Mouse (Mus musculus): Measurements from ENCODE around the gene Vasp.

The Vasp gene

DNA sequence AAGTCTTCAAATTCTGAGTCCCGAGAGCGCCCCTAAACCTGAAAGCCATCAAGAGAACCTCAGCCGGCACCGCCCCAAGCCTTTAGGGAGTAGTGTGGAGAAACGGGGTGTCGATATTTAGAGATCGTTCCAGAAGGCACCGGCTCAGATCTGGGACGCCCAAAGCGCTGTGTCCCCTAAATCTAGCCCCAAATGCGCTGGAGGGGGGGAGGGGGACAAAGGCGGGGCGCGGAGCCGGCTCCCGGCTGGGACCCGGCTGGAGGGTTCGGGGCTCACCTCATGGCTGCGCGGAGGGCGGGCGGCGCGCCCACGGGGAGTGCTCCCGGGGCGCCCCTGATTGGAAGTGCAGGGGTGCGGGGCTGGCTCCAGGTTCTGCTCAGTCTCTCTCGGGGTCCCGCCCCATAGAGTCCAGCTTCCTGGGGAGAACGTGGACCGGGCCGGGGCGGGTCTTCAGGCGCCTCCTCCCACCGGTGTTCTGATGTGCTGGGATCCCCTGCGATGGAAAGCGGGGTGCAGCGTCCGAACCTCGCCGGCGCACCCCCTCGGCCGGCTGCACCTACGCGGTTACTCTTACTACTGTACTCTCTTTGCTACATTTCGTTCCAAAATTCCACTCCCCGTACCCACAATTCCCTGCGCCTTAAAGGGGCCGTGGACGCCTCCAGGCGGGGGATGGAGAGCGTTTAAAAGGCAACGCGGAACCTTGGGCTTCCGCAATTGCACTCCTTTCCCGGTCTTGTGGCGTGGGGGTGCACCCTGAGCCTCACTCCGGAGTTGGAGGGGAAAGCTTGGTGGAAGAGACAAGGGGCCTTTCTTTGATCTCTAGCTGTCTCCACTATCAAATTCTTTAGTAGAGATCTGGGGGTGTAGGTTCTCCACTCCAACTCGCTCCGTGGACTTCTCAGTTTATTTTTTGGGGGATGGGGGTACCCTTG is at the start of gene Vasp:
Gene Vasp, minus strand, starts transcription at position 580 of the 935 bp plus-strand sequence.
- DNase-seq (ENCODE audit: low spot score in 2 of 2), result peak; percentile 85 to 87

DNA sequence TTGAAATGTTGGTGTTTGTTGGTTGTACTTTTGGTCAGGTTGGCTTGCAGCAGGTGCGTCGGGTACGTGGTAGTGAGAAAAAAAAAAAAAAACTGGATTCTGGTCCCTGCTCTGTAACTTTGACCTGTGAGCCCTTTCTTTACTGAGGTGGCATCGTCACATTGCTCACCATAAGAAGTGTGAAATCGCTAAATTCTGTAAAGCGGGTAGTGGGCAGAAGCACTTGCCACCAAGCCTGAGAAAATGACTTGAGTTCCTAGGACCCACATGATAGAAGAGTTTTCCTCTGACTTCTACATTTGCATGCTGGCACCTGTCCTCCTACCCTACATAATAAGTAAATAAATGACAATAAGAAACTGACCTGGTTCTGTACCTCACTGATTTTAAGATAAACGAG is 49.0 kb upstream of the Vasp start:
- no peak for DNase-seq (ENCODE audit: low spot score in 2 of 2)

DNA sequence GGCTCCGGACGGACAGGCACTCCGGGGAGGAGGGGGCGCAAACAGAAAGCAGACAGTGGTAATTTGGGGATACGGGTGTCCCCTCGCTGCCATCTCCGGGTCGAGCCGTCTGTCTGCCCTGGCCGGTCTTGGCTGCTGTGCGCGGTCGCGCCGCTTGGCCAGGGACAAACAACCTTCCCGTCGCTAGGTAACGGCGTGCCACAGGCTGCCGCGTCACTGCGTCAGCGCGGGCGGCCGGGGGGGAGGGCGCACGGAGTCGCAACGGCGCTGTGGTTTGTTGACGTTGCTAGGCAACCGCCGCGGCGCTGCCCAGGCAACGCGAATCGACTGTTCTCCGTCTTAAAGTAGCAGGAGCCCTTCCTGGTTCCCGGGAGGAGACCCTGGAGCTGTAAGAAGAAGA is 48.3 kb upstream of the Vasp start:
- DNase-seq (ENCODE audit: low spot score in 2 of 2), result peak; percentile 90 to 95

DNA sequence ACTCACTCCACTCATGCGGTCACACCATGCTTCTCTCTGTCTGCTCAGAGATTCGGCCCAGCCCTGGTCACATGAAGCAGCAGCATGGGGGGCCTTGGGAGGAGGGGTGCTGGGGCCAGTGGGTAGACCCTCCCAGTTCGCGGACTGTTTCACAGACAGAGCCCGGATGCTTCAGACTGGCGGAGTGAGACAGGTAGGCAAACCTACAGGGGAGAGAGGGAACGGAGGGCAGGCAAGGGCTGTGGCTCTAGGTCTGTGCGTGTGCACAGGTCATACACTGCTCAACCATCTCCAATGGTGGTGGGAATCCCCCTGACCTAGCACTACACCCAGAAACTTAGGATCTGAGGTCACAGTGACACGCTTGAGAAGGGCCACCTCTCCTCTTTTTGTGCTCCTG is 47.8 kb upstream of the Vasp start:
- DNase-seq (ENCODE audit: low spot score in 2 of 2), result no peak

DNA sequence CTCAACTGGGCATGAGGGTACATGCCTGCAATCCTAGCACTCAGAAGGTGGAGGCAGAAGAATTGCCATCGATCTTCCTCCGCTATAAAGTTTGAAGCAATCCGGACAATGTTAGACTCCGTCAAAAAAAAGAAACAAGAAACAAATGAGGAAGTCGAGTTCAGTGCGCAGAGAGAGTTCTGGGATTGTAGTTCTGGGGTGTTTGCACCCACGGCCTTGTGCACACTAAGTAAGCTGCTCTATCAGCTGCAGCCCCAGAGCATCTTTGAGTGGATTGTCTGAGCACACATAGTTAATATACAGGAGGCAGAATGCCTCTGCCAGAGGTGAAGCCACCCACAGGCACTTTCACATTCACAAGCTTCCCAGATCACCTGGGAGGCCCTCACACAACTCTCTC is 47.1 kb upstream of the Vasp start:
- no peak for DNase-seq (ENCODE audit: low spot score in 2 of 2)

DNA sequence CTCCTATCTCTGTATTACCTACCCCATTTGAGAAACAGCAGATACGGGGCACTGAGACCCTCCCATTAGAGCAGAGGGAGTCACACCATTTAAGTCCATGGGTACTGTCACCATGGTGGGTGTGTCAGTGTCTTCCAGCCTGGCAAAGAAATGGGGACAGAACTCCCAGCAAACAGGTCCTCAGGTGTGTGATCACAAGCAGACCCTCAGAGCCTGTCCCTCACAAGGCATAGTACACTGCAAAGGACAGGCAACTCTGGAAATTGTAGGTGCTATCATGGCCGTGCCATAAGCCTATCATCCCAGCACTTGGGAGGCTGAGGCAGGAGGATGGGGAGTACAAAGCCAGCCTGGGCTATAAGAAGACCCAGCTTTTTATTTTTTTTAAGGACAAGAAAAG is 46.6 kb upstream of the Vasp start:
- no peak for DNase-seq (ENCODE audit: low spot score in 2 of 2)

DNA sequence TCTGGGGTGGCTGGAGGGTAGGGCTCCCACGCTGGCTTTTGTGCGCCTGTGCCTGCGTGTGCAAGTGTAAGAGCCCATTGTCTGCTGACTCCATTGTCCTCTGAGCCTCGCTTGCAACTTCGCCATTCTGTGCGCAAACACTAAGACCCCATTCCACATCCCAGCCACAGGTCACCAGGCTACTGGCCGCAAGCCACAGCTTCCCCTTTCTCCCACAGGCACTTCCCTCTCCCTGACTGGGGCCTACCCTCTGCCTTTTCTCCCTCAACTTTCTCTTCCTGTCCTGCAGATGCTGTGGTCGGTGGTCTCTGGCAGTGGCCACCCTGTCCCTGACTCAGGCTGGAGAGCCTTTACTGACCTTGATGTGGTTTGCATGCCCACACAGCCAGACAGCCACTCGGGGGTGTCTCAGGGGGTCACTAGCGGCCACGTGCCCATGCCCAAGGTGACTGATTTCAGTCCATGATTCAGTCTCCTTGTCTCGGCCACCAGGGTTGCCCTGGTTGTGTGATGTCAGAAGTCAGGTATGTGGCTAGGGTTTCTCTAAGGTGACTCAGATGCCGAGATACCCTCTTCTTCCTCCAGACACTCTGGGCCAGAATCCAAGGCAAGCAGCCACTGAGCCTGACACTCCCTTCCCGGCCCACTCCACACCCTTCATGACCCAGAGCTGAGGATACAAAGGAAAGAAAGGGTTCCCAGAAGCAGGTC is 45.0 kb upstream of the Vasp start:
- DNase-seq (ENCODE audit: low spot score in 2 of 2), result peak in 1 of 2 experiments; percentile 65

DNA sequence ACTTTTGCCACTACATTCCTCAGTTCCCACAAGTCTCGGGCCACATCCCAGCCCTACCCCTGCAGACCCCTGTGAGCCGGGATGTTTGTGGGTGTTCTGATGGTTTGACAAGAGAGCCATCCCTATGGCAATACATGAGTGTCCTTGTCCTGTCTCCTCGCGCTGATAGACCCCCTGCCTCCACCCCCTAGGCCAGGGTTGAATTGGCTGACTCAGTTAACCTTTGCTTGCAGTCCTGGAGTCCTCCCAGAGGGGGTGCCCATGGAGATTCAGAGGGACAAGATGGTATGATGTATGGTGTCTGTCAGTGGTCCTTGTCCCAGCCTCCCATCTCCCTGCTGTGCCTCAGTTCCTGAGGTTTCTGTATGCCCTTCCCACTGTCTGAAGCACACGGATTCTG is 42.4 kb upstream of the Vasp start:
- DNase-seq (ENCODE audit: low spot score in 2 of 2), result no peak

DNA sequence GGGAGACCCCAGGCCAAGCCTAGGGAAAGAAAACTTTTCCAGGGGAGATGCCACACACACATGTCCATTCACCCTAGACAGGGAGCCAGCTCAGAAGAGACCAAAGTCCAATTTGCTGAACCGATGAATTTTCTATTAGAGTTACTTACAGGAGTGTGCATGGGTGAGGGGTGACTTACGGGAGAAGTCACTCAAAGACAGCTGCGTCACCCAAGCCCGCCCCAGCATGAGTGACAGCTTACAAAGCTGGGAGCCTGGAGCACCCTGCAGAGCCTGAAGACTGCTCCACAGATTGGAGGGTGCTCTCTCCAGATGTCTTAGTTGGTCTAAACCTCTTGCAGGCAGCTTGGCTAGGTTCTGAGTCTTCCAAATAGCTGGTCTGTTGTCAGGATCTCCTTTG is 40.4 kb upstream of the Vasp start:
- DNase-seq (ENCODE audit: low spot score in 2 of 2), result no peak

DNA sequence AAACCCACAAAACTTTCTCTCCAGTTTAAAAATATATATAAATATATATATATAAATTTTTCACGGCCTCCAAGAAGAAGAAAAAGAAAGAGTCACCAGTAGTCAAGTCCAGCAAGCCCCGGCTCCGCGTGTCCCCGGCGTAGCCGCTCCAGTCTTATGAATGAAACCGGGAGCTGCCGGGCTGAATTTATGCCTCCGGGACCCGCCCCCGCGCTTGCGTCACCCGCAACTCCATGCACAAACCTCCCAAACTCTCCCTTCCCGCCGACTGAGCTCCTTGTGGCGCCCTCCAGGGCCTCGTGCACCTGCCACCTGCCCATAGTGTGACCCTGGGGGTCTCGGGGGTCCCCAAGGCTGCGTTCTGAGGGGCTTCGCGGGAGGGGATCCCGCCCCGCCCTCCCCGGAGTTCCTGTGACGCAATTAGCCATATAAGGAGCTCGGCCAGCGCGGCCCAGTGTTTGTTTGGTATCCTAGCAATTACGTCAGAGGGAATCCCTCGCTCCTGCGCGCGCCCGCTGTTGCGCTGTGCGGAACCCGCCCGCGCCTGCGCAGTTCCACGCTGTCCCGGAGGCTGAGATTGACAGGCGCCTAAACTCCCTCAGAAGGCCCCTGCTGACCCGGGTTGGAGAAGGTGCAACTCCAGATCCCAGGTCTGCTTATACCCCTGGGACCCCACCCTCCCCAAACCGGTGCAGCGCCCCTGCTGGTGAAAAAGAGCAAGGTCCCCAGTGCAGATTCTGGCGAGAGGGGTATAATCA is 38.4 kb upstream of the Vasp start, which contains the start of gene Fosb:
Gene Fosb, minus strand, starts transcription at position 168 of the 758 bp plus-strand sequence.
- peak; percentile 85 to 89 for DNase-seq (ENCODE audit: low spot score in 2 of 2)

DNA sequence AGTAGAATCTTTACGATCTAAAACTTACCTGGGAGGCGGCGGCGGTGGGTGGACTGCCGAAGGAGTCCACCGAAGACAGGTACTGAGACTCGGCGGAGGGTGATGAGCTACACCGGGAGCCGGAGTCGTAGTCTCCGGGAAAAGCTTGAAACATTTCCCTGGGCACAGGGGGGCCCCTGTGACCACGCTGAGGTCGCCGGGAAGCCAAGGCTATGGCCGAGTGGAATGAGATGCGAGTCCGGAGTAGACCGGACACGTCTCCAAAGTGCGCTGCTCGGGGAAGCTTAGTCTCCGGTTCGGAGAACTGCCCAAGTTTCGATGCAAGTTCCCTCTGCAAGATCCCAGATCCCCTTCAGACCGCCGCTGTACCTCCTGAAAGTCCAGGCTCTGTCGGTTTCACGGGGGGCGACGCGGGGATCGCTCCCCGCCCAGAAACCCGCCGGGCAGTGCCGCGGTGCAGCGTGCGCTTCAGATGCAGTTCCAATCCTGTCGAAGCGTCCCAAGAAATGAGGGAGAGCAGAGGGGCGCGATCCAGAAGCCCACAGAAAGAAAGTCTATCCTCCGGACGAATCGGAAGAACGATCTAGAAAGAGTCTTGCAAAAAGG is 37.8 kb upstream of the Vasp start:
- no peak for DNase-seq (ENCODE audit: low spot score in 2 of 2)

DNA sequence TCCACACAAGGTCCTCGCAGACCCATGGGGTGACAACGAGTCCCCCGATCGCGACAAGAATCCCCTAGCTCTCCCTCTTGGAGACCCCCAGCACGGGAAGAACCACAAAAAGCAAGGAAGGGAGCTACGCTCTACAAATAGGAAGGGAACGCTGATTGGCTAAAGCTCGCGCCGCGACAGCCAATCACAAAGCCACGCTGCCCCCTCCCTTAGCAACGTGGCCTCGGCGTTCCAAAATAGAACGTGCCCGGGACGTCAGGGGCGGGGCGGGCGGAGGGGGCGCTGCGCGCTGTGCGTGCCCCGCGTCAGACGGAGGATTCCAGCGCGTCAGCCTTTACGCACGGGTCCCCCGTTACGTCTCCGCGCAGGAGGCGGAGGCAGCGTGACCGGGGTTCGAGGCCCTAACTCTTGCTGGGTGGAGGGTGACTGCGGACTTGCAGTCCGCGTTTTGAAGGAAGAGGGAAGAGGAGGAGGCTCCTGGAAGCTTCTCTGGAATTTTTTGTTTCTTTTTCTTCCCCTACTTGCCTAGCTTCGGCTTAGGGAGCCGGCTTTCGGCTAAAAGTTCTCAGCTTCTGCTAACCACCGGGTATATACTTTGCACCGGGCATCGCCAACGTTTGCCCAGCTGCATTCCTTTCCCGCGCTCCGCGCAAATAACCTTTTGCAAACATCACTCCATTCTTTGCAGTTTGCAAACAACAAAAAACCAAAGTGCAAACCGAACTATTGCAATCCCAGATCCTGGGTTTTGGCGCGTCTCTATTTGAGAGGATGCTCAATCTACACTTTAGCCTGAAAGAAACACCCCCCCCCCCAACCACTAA is 37.0 kb upstream of the Vasp start:
- DNase-seq (ENCODE audit: low spot score in 2 of 2), result peak; percentile 90 to 94

DNA sequence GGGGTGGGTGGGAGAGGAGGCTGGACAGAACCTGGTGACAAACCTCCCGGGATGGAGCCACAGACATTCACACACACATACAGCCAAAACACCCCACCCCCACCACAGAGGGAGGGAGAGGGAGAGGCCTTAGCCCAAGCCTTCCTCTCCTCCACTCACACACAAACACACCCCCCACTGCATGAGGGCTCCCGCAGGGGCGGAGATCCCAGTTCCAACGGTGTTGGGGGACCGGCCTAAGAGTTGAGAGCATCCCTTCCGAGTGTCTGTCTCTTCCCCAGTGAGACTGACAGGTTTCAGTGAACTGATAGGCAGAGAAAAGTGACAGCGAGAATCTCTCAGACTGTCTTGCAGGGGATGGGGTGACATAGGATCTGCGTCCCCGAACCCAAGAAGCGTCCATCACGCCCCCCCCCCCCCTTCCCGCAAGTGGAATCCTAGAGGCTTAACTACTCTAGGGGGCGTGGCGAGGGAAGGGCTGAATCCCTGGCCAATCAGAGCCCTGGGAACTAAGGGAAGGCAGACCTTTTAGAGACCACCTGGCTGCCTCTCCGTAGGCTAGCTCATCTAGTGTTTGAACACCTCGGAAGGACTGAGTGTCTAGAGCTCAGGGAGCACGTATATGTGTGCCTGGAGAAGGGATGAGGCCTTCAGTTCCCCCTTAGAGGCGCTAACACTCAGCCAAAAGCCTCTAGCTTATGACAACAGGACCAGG is 36.3 kb upstream of the Vasp start:
- no peak for DNase-seq (ENCODE audit: low spot score in 2 of 2)

DNA sequence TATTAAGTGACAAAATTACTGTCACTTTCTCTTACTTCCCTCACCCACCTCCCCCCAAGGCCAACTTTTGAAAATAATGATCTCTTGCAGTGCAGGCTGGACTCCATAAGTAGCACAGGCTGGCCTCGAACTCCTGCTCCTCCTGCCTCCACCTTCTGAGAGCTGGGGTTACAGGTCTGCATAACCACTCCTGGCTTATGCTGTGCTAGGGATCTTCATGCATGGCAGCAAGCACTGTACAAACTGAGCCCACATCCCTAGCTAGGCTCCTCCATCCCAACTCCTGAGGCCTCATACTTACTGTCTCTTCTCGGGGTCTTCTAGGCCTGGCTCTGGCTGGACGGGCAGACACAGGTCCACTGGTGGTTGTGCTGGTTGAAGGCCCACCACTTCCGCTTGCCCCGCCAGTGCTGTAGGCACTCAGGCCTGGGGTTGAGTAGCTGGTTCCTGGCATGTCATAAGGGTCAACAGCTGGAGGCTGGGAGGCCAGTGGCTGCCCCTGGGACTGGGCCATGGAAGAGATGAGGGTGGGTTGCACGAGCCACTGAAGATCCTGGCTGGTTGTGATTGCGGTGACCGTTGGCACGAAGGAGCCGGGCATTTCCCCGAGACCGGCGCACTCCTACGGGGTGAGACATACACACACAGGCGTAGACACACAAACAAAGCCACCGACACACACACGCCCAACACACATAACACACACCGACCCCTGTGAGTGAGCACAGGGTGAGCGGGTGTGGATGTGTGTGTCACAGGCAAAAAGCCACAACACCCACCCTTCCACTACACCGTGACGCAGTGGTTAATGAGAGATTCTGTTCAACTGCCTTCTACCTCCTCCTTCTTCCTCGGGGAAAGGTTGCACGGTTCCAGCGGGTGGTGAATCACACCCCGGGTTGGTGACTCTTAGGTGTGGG is 35.5 kb upstream of the Vasp start:
- no peak for DNase-seq (ENCODE audit: low spot score in 2 of 2)

DNA sequence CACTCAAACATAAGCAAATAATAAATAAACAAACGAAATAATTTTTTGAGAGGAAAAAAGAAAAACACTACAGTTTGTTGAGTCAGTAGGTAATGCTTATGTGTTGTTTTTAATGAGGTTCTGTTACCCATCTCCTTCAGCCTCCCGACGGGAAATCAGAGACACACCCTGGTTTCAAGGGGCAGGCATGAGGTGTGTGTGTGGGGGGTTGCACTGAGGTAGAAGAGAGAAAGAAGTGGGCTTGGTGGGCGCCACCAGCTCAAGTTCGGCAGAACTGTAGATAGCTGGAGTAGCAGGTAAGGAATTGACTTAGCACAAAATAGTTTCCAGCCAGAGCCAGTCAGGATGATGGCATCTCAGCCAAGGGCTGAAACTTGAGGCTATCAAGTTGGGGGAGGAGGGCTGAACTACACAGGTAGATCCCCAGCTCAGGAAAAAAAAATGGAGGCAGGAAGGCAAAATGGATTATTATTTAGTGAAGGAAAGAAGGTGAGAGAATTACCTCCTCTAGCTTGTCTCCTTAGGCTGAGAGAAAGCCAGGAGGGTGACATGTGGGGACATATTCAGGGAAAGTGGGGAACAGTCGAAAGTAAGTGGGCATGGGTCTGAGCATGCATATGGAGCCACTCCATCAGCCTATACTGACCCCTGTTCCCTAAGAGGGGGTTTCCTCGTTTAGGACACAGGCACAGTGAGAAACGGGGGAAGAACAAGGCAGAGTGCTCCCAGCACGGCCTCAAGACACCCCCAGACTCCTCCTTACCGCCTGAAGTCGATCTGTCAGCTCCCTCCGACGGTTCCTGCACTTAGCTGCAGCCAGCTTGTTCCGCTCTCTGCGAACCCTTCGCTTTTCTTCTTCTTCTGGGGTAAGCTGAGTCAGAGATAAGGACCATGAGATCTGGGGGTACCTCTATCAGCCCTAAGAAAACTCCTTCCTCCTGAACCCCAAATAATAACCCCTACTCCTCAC is 34.5 kb upstream of the Vasp start:
- DNase-seq (ENCODE audit: low spot score in 2 of 2), result no peak

DNA sequence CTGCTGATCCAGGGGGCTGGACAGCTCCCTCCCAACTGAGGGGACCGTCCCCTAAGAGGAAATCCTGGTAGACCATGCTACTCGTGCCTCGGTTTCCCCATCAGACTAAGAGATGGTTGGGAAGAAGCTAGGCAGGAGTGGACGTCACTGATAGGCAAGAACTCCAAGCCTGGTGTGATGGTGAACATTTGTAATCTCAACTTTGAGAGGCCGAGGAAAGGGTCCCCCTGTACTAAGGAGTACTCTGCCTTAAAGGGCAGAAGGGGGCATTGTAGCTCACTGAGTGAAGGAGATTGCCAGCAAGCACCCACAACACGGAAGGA is 33.8 kb upstream of the Vasp start:
- DNase-seq (ENCODE audit: low spot score in 2 of 2), result no peak

DNA sequence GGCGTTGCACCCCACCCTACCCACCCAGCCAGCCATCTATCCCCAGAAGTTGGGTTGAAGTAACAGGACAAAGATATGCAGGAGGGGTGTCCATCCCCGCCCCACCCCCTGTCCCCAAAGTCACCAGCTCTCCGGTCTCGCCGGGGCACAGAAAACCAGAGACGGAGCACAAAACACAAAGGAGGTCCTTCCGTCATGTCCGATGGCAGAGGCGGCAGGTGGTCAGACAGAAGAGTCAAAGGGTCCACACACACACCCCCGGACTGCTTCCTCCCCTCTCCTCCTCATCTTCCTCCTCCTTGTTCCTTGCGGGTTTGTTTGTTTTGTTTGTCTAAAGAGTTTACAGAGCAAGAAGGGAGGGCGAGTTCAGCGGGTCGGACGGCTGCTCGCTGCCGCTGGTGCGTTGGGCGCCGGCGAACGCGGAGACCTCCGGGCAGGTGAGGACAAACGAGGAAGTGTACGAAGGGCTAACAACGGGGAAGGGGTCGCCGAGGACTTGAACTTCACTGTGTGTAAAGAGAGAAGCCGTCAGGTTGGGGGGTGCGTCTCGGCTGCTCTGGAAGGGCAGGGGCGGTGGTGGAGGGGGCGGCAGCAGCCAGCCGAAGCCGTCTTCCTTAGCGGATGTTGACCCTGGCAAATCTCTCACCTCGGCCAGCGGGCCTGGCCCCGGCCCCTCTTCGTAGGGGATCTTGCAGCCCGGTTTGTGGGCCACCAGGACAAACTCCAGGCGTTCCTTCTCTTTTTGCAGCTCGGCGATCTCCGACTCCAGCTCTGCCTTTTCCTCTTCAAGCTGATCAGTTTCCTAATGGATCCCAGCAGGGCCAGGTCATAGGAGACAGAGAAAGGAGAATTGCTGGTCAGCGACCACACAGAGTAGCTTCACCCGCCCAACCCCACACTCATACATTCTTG is 33.1 kb upstream of the Vasp start:
- no peak for DNase-seq (ENCODE audit: low spot score in 2 of 2)

Measured in urinary bladder, adult 18-20 months (tissue).